Mouse (Mus musculus) macrophage (primary cell): ENCODE results near the gene Cst13. TPM values are rescaled to one million over a fixed set of nuclear protein-coding genes. Genes with fewer than 3 reads are reported as not detected.

Experiments
- H3K27ac ChIP-seq: fragments of 350-480 bp; formaldehyde crosslinking; 2 replicates; pipeline ENCODE4 v1.9.0; 2021
- H3K36me3 ChIP-seq: fragments of 350-480 bp; formaldehyde crosslinking; 2 replicates; pipeline ENCODE4 v1.9.0; 2021; ENCODE audit errors: inconsistent target
- H3K4me3 ChIP-seq: fragments of 350-480 bp; formaldehyde crosslinking; 2 replicates; pipeline ENCODE4 v1.9.0; 2021; ENCODE audit errors: inconsistent target
- H3K79me2 ChIP-seq: fragments of 350-480 bp; formaldehyde crosslinking; 2 replicates; pipeline ENCODE4 v1.9.0; 2021; ENCODE audit errors: inconsistent target
- WGBS: methylation state at CpG from one replicate; pipeline ENCODE4 v1.1.7; 2026; ENCODE audit warnings: inconsistent platforms; ENCODE audit not compliant: missing documents; 5-methylcytosine and 5-hydroxymethylcytosine counted together
- polyA plus RNA-seq: library from polyadenylated mRNA; stranded (reverse); fragments of 250-400 nt; gene quantifications from 3 replicates; pipeline ENCODE4 v1.2.4, GENCODE M21; 2018; ENCODE audit warnings: inconsistent platforms

Cst13 gene
- polyA plus RNA-seq, 1 experiment from 2014 or later: not detected

DNA sequence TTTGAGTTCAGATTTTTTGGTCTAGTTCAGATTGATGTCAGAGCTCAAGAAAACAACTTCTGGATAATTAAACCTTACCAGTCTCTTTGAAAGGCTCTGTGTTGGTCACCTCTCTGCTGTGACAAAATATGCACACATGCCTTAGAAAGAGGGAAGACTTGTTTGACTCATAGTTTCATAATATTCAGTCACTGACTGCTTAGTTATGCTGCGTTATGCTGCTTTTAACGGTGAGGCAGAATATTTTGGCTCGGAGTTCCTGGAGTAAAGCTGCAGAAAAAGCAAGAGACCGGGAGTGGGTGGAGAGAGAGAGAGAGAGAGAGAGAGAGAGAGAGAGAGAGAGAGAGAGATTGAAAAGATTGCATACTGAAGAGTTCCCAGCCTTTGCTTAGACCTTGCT lies 41.1 kb downstream of the Cst13 start:
- Histone ChIP-seq H3K27ac (no peak overlapping the region), H3K79me2 (no peaks in the 10 kb centered on the region), H3K4me3 (no peak overlapping the region), H3K36me3 (no peaks in the 10 kb centered on the region)
- WGBS: 67% methylated on average over 3 of the region's 4 CpGs

DNA sequence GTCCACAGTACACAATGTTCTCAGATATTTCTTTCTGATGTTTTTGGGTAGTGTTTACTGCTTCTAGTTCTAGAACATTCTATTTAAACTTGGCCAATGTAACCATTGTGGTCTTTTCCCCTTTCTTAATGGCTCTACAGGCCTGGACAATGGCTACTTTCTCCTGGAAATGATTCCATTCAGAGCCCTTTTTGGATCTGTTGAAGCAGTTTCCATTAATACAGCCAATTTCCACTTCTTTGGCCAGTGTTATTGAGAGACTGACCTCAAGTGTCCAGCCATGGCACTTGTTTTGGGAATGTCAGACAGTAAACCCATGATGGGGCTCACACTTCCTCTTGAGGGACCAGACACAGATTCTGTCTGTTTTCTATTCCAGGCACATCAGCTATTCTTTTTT lies 41.8 kb downstream of the Cst13 start:
- Histone ChIP-seq H3K79me2 (no peaks in the 10 kb centered on the region), H3K27ac (no peak overlapping the region), H3K36me3 (no peaks in the 10 kb centered on the region), H3K4me3 (no peak overlapping the region)

DNA sequence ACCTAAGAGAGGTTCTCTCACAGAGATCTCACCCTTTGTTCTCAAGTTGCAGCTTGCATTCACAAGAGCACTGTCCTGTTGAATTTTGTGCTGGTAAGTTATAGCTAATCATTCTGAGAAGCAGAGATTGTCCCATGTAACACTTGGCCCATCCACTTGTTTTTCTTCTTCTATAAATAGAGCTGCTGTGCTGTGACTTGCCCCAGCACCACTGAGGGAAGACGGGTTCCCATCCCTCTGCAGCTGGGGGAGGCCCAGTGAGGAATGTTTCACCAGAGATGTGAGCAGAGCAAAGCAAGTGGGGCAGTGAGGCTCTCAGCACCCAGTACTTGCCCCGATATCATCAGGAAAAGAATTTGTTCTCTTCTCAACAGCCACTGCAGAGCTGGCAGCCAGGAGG lies 45.1 kb downstream of the Cst13 start, which contains the start of gene 9230104L09Rik:
Gene 9230104L09Rik, minus strand, starts transcription at position 73 of the 400 bp plus-strand sequence.
- Histone ChIP-seq H3K79me2 (no peaks in the 10 kb centered on the region), H3K27ac (no peak within 1 kb of the TSS), H3K36me3 (no peaks in the 10 kb centered on the region), H3K4me3 (no peak within 1 kb of the TSS)
- WGBS: 94% methylated on average over 2 of the region's 2 CpGs

DNA sequence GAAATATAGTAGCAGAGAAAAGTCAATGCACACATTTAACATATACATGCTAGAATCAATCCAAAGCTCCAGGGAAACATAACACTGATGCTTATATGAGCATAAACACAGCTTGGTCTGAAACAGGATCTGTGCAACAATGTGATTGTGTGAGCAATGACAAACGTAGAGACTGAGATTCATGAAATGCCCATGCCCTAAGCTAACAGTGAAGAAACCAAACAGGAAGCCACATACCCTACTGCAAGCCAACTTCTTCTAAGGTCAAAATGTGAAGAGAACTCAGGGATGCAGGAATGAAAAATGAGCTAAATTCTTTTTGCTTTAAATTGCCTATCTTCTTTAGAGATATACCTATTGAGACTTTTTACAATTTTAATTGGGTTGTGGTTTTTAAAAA lies 49.1 kb downstream of the Cst13 start:
- 0% methylated on average over 1 of the region's 1 CpGs for WGBS
- H3K4me3 ChIP-seq: no peak overlapping the region
- H3K27ac ChIP-seq: no peak overlapping the region
- H3K36me3 ChIP-seq: peaks cover 11% of the 10 kb centered on the region; the same call in 1 of the 2 replicates
- peaks cover 22% of the 10 kb centered on the region for H3K79me2 ChIP-seq

DNA sequence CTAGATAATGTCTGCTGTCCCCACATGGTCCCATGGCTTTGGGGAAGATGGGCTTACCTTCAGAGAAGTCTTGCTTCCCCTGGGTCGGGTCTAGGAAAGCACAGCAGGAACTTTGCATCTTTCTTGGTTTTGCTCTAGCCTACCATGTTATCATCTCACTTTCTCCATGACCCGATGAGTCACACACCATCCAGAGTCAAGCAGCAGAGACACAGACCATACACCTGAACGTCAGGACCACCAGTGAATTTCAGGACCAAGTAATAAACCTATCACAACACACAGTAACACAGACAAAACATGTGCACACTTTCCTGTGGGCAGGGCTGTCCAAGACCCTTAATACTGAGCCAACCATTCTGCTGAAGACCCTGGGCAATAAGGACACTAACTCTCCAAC lies 50.6 kb downstream of the Cst13 start:
- H3K36me3 ChIP-seq: peaks cover 11% of the 10 kb centered on the region; the same call in 1 of the 2 replicates
- 86% methylated on average over 3 of the region's 3 CpGs for WGBS
- peaks cover 34% of the 10 kb centered on the region for H3K79me2 ChIP-seq
- H3K4me3 ChIP-seq: no peak overlapping the region
- no peak overlapping the region for H3K27ac ChIP-seq

DNA sequence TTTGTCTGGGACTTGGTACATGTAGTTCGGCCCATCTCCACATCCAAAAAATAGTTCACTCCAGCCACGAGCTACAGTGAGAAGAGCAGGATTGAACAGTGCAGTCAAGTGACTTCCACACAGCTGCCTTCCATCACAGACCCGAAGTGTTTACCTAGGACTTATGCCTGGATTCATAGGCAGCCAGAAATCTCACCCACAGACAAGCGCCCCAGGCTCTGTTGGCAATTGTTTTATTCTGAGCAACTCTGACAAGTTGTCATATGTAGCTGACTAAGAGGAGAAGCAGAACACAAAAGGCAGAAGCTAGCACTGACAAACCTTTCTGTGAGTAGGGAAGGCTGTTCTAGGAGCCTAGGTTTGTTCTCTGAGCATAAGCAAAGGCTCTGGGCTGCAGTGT lies 53.0 kb downstream of the Cst13 start:
- Histone ChIP-seq H3K79me2 (peaks cover 34% of the 10 kb centered on the region), H3K27ac (peak overlapping the region; percentile 98), H3K4me3 (peak overlapping the region; percentile 98; the same call in 1 of the 2 replicates), H3K36me3 (peaks cover 11% of the 10 kb centered on the region; the same call in 1 of the 2 replicates)
- 93% methylated on average over 4 of the region's 4 CpGs for WGBS

DNA sequence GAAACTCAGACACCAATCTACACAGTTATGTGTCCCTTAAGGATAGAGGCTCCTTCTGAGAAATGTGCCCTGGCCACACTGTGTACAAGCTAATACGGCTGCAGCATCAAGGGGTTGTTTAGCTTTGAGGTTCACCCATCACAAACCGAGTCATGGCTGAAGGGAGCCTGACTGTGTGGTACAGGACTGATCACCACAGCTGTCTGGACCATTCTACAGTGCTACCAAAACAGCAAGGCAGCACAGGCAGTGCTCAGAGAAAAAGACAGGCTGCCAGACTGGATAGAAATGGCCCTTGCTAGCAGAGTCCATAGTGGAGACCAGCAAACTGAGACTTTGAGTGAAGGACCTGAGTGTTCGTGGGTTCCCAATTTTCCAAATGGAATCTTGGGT lies 54.3 kb downstream of the Cst13 start:
- Histone ChIP-seq H3K36me3 (peaks cover 11% of the 10 kb centered on the region; the same call in 1 of the 2 replicates), H3K79me2 (peaks cover 34% of the 10 kb centered on the region), H3K27ac (peak overlapping the region; percentile 98), H3K4me3 (peak overlapping the region; percentile 98)
- 8% methylated on average over 3 of the region's 3 CpGs for WGBS

DNA sequence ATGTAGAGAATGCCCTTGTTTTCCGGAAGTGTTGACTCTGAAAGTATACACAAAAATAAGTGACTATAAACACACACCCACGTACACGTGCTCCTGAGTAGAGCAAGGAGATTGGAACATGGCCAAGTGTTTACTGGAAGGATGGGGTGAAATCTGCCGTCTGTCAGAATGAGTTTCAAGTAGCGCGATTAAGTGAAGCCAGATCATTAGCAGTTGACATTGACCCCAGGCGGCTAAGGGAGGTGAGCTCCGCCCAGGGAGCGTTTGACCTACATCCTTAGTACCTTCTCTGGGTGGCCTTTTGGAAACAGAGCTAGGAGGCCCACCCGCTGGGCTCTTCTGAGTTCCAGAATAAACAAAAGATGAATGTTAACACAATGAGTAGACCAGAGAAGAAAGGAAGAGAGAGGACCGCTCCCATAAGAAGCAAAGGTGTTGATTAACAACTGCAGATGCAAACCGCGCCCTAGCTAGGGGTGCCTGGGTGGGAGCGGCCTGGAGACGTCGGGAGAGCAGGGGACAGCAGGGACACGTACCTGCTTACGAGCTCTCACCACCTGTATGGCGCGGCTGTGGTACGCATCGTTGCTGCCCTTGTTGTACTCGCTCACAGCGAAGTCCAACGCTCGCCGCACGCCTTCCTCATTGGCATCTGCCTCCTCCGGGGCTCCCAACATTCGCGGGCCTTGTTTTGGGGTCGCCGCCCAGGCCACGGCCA lies 54.9 kb downstream of the Cst13 start:
- Histone ChIP-seq H3K36me3 (peaks cover 11% of the 10 kb centered on the region; the same call in 1 of the 2 replicates), H3K27ac (peak overlapping the region; percentile 98), H3K4me3 (peak overlapping the region; percentile 98), H3K79me2 (peaks cover 34% of the 10 kb centered on the region)
- WGBS: 1% methylated on average over 34 of the region's 34 CpGs

DNA sequence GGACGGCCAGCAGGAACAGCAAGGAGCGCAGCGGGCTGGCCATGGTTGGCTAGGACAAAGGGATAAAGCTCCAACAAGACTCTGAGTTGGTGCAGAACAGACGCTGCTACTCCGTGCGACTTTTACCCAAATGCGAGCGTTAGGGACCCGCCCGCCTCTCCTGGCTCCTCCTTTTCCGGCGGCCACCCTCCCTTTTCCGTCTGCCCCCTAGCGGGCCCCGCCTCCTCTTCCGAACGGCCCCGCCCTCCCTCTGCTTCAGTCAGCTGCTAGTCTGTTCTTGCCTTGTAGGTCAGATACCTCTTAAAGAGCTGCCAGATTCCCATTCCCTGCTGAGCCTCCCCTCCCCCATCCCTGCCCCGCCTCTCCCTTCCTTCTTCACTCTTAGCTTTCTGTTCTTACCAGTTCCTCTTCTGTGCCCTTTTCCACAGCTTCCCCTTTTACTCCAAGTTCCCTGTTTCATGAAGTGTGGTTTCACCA lies 55.5 kb downstream of the Cst13 start, which contains the start of gene Cst3:
Gene Cst3, minus strand, starts transcription at position 358 of the 477 bp plus-strand sequence.
- Histone ChIP-seq H3K79me2 (peaks cover 34% of the 10 kb centered on the region), H3K4me3 (peak within 1 kb of the TSS; percentile 98), H3K27ac (peak within 1 kb of the TSS; percentile 98), H3K36me3 (peaks cover 11% of the 10 kb centered on the region; the same call in 1 of the 2 replicates)
- WGBS: under 1% methylated on average over 18 of the region's 19 CpGs

DNA sequence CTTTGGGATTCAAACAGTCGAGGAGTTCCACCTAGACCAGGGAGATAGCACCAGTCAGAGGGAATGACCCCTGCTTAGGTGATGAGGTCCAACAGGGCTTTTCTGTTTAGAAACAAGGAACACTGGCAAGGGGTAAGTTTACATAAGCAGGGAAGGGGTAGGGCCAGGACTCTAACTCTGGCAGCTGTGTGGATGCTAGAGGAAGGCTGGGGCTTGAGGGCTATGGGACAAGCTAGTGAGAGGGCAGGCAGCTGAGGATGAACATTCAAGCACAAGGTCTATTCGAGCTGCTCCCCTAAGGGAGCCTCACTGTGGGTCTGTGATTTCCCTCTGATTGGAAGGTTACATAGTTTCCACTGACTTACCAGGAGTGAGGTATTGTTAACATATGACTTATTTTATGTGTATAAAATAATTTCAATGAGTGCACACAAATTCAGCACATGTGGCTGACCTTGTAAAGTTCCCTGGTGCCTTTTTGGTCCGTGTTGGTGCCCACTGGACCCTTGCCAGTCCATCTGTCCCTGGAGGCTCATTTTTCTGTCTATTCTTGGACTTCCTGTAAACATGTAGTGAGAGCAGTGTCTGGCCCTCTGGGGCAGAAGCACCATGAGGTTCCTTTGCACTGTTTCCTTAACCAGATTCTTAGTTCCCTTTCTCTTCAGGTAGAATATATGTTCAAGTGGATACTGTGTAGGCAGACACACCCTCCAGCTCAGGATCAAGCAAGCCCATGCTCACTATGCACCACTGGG lies 57.3 kb downstream of the Cst13 start:
- 29% methylated on average over 3 of the region's 3 CpGs for WGBS
- Histone ChIP-seq H3K27ac (peak overlapping the region; percentile 83), H3K79me2 (peaks cover 29% of the 10 kb centered on the region), H3K36me3 (peaks cover 5% of the 10 kb centered on the region; the same call in 1 of the 2 replicates), H3K4me3 (no peak overlapping the region)

DNA sequence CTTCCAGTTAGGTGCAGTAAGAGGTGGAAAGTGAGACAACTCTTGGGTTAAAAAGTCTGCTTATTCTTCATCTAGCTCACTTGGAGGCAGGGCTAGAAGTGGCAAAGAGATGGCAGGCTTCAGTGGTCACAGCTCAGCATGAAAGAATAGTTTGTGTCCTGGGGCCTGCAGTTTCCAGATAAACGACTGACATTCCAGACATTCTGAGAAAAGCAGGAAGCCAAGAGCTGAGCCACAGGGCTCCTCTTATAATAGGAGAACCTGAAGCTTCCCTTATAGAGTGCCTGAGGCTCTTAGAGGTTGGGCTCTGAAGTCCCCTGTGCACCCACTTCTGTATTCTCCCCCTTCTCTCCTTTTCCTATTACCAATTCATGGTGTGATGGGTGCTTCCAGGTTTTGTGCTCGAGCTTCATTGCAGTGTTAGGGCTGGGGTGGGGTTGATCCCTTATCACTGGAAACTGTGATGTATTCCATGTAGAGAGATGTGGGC lies 58.8 kb downstream of the Cst13 start:
- peaks cover 15% of the 10 kb centered on the region for H3K79me2 ChIP-seq
- H3K36me3 ChIP-seq: no peaks in the 10 kb centered on the region
- 45% methylated on average over 2 of the region's 2 CpGs for WGBS
- H3K4me3 ChIP-seq: no peak overlapping the region
- no peak overlapping the region for H3K27ac ChIP-seq

DNA sequence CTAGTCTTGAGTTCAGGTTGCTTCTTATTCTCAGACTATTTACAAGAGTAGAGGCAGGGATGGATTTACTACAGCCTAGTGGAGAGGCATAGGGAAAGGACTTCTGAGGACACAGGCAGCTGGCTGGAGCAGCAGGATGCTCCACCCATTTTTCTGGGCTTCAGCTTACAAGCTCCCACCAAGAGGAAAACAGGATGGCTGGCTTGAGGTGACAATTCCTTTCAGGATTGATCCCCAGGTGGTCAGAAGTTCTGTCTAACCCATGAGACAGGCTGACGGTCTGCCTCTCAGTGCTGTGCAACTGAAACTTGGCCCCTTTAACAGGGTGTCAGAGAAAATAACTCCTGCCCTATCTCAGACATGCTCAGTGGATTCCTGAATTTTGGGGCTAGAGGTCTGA lies 59.3 kb downstream of the Cst13 start:
- 92% methylated on average over 1 of the region's 1 CpGs for WGBS
- no peaks in the 10 kb centered on the region for H3K36me3 ChIP-seq
- H3K4me3 ChIP-seq: no peak overlapping the region
- H3K27ac ChIP-seq: no peak overlapping the region
- H3K79me2 ChIP-seq: peaks cover 9% of the 10 kb centered on the region
